Mouse (Mus musculus) megakaryocyte, embryonic 14.5 days (primary cell): ENCODE measurements at regions not wholly inside any gene's neighbourhood (a gene's known extent, or its start where the extent isn't known, plus 50 kb on each side); places are given as distances from the start of the nearest gene placed in this dataset.

Source experiments
- FLI1 ChIP-seq: IDR thresholded peaks from 2 replicates; pipeline ENCODE4 v1.6.1; 2012; ENCODE audit warnings: low read length, inconsistent platforms, mixed read lengths
- GATA1 ChIP-seq: IDR thresholded peaks from 3 replicates; pipeline ENCODE4 v1.6.1; 2012; ENCODE audit warnings: mixed read lengths, low read length, inconsistent platforms, borderline replicate concordance

DNA sequence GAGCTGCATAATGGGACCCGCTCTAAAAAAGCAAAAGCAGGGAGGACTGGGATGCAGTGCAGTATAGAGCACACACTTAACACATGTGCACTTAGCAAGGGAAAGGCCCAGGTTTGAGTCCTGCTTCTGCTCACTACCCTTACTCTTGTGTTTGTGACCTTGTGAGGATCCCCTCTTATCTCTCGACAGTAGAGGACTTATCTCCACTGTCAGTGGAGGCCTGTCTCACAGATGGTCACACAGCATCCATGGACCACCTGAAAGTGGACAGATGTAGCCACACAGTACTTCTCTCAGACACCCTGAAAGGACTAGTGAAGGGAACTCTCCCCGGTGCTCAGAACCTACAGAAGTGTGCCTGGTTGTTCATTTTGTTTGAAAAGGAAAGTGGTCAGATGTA, 128.5 kb upstream of the Max start:
- TF ChIP-seq GATA1 (no peak), FLI1 (no peak)
